Comparison of ENCODE assay signal across 8 mouse cellular contexts in genomic region chr9:86594357-86594767, GRCm38 (mm10). TPM values are rescaled to one million over a fixed set of nuclear protein-coding genes. Genes with fewer than 3 reads are reported as not detected.
DNase-seq lines count a peak whose midpoint lies in the region; ATAC-seq and TF ChIP-seq lines count a peak whose summit lies in the region.
"Not testable (repeated sequence)": the region's sequence is repeated elsewhere in the genome, so short reads cannot be mapped to it uniquely, and the experiment has no call there.
"Had no signal": no experiment of that assay in that cellular context is flagged by ENCODE, and none has a peak within 500 bp of the region (broad histone marks: within the 10 kb centered on the region; RNA-seq: fewer than 3 reads in every experiment).

No protein-coding gene starts in this region.

- not testable (repeated sequence) for H3K4me3 ChIP-seq in heart, embryonic 12.5 days; heart, embryonic 16.5 days (ENCODE audit: low read length); hindbrain, embryonic 16.5 days (ENCODE audit: low read length); lung, embryonic 14.5 days (ENCODE audit: low read depth, low read length)

- peak; percentile 27 to 28 for DNase-seq in cerebellum, postnatal 10 days
- peak; percentile 47 for DNase-seq in lung, embryonic 14.5 days
- DNase-seq in lung, postnatal 10 days, result peak; percentile 32
- peak; percentile 41 for DNase-seq in retina, postnatal 1 day

- peak; percentile 64; the same call in 1 of the 2 replicates for ATAC-seq in heart, embryonic 12.5 days (ENCODE audit: insufficient number of reproducible peaks, low FRiP score)
- ATAC-seq in heart, embryonic 16.5 days (replicated peaks; ENCODE audit: extremely low read depth, insufficient read depth, low FRiP score), result peak; percentile 77
- peak; percentile 60 for ATAC-seq in hindbrain, embryonic 16.5 days
- ATAC-seq in lung, embryonic 14.5 days (ENCODE audit: insufficient read depth), result peak; percentile 83

- not testable (repeated sequence) for H3K9me3 ChIP-seq in heart, embryonic 12.5 days (replicated peaks); heart, embryonic 16.5 days (replicated peaks; ENCODE audit: control insufficient read depth, low read length); hindbrain, embryonic 16.5 days (ENCODE audit: control insufficient read depth, low read length); lung, embryonic 14.5 days (ENCODE audit: low read depth, low read length)

- H3K27ac ChIP-seq in heart, embryonic 12.5 days (ENCODE audit: poor library complexity, severe bottlenecking), result peak overlapping the region; percentile 56
- H3K27ac ChIP-seq in heart, embryonic 16.5 days (ENCODE audit: low read length), result peak overlapping the region; percentile 40; the same call in 1 of the 2 replicates
- not testable (repeated sequence) for H3K27ac ChIP-seq in hindbrain, embryonic 16.5 days (ENCODE audit: low read depth, low read length); lung, embryonic 14.5 days (ENCODE audit: low read depth)

- 11% methylated on average over 10 of the region's 10 CpGs for WGBS in heart, embryonic 12.5 days
- WGBS in heart, embryonic 16.5 days, result 13% methylated on average over 9 of the region's 10 CpGs
- WGBS in hindbrain, embryonic 16.5 days, result 79% methylated on average over 9 of the region's 10 CpGs
- 17% methylated on average over 10 of the region's 10 CpGs for WGBS in lung, embryonic 14.5 days

- not testable (repeated sequence) for TF ChIP-seq CTCF in lung, embryonic 14.5 days (IDR thresholded peaks at IDR 0.05; ENCODE audit: low read depth)

- peak overlapping the region; percentile 49 for H3K4me2 ChIP-seq in heart, embryonic 12.5 days
- H3K4me2 ChIP-seq in heart, embryonic 16.5 days (ENCODE audit: low read depth, low read length), result peak overlapping the region; percentile 39
- H3K4me2 ChIP-seq in hindbrain, embryonic 16.5 days (ENCODE audit: low read length); lung, embryonic 14.5 days: not testable (repeated sequence)

- H3K27me3 ChIP-seq in heart, embryonic 12.5 days (replicated peaks); heart, embryonic 16.5 days (ENCODE audit: control insufficient read depth, insufficient read depth, low read length); hindbrain, embryonic 16.5 days (replicated peaks; ENCODE audit: control insufficient read depth, insufficient read depth, low read length); lung, embryonic 14.5 days (ENCODE audit: insufficient read depth, low read length): not testable (repeated sequence)

- peaks cover 33% of the 10 kb centered on the region for H3K36me3 ChIP-seq in heart, embryonic 12.5 days
- not testable (repeated sequence) for H3K36me3 ChIP-seq in heart, embryonic 16.5 days (ENCODE audit: control insufficient read depth, insufficient read depth); hindbrain, embryonic 16.5 days (ENCODE audit: control insufficient read depth, insufficient read depth, low read length); lung, embryonic 14.5 days (ENCODE audit: insufficient read depth)

- H3K4me1 ChIP-seq in heart, embryonic 12.5 days (replicated peaks), result peaks cover 25% of the 10 kb centered on the region
- peaks cover 16% of the 10 kb centered on the region for H3K4me1 ChIP-seq in heart, embryonic 16.5 days (ENCODE audit: control insufficient read depth, insufficient read depth, low read length)
- H3K4me1 ChIP-seq in hindbrain, embryonic 16.5 days (ENCODE audit: control insufficient read depth, insufficient read depth, low read depth, low read length); lung, embryonic 14.5 days (ENCODE audit: insufficient read depth): not testable (repeated sequence)

- H3K9ac ChIP-seq in heart, embryonic 12.5 days; heart, embryonic 16.5 days (ENCODE audit: low read length); hindbrain, embryonic 16.5 days (ENCODE audit: low read depth, low read length); lung, embryonic 14.5 days: not testable (repeated sequence)

RNA-seq across cellular contexts. Expression of gene Rwdd2a, which starts 22.6 kb away (rescaled TPM):
- 4.0 and 4.4 TPM in 2 replicates for polyA plus RNA-seq in heart, embryonic 12.5 days (2016; fragmentation: Nextera tagmentation; extraction: Ambion mirVana)
- polyA plus RNA-seq in heart, embryonic 16.5 days (2015; fragmentation: Nextera tagmentation; extraction: Ambion mirVana), result 3.9 and 5.2 TPM in 2 replicates
- 37.2 and 48.9 TPM in 2 replicates for polyA plus RNA-seq in hindbrain, embryonic 16.5 days (2015; fragmentation: Nextera tagmentation; extraction: Ambion mirVana)
- polyA plus RNA-seq in lung, embryonic 14.5 days (2014; fragmentation: Nextera tagmentation; extraction: Ambion mirVana), result 4.1 and 5.3 TPM in 2 replicates
- polyA plus RNA-seq: erythroblast, embryonic 14.5 days had no signal

RNA-seq across cellular contexts. Expression of gene Pgm3, which starts 22.7 kb away (rescaled TPM):
- 25.2 and 25.7 TPM in 2 replicates for polyA plus RNA-seq in heart, embryonic 12.5 days (2016; fragmentation: Nextera tagmentation; extraction: Ambion mirVana)
- polyA plus RNA-seq in heart, embryonic 16.5 days (2015; fragmentation: Nextera tagmentation; extraction: Ambion mirVana), result 20.1 and 20.6 TPM in 2 replicates
- 36.1 and 39.8 TPM in 2 replicates for polyA plus RNA-seq in hindbrain, embryonic 16.5 days (2015; fragmentation: Nextera tagmentation; extraction: Ambion mirVana)
- polyA plus RNA-seq in lung, embryonic 14.5 days (2014; fragmentation: Nextera tagmentation; extraction: Ambion mirVana), result 35.1 and 37.7 TPM in 2 replicates
